Mouse (Mus musculus) MEL (cell line): ENCODE data around the gene Timp2. TPM values are rescaled to one million over a fixed set of nuclear protein-coding genes. Genes with fewer than 3 reads are reported as not detected.

Experiments
- DNase-seq: peaks from one replicate; pipeline ENCODE4 v3.0.0; 2011; ENCODE audit warnings: low read depth, low spot score
- H3K27ac ChIP-seq: 2 replicates; pipeline ENCODE4 v1.5.1; 2012; ENCODE audit warnings: low read depth, mild to moderate bottlenecking, control low read depth, low read length, moderate library complexity; ENCODE audit not compliant: control insufficient read depth
- H3K27me3 ChIP-seq, 2 experiments: fragments of 150-350 bp in 1 of 2; sonication (generic) in 1 of 2; 2 replicates each; pipeline ENCODE4 v1.6.1; 2012; ENCODE audit warnings: low read length in 2 of 2, mild to moderate bottlenecking in 2 of 2, improper control_type of control experiment in 1 of 2, moderate library complexity in 1 of 2; ENCODE audit not compliant: insufficient read depth in 2 of 2, control insufficient read depth in 1 of 2
- H3K36me3 ChIP-seq, 2 experiments: 2 replicates each; pipeline ENCODE4 v1.6.1; 2012 to 2014; ENCODE audit warnings: low read length in 2 of 2, improper control_type of control experiment in 1 of 2, inconsistent platforms in 1 of 2, mild to moderate bottlenecking in 1 of 2; ENCODE audit not compliant: insufficient read depth in 2 of 2, control insufficient read depth in 1 of 2
- H3K4me1 ChIP-seq, 2 experiments: fragments of 150-350 bp in 1 of 2; sonication (generic) in 1 of 2; 2 replicates each; pipeline ENCODE4 v1.6.1; 2012; ENCODE audit warnings: low read length in 2 of 2, improper control_type of control experiment in 1 of 2, mild to moderate bottlenecking in 1 of 2; ENCODE audit not compliant: insufficient read depth in 2 of 2, control insufficient read depth in 1 of 2
- H3K4me3 ChIP-seq, 2 experiments: fragments of 150-350 bp in 1 of 2; sonication (generic) in 1 of 2; 2 replicates each; pipeline ENCODE4 v1.5.1; 2012; ENCODE audit warnings: low read depth in 2 of 2, low read length in 2 of 2, mild to moderate bottlenecking in 2 of 2, moderate library complexity in 2 of 2, control low read depth in 1 of 2, improper control_type of control experiment in 1 of 2; ENCODE audit not compliant: control insufficient read depth in 1 of 2, insufficient read depth in 1 of 2
- H3K79me2 ChIP-seq: 2 replicates; pipeline ENCODE4 v1.6.1; 2012; ENCODE audit warnings: mild to moderate bottlenecking, low read length, moderate library complexity; ENCODE audit not compliant: control insufficient read depth, poor library complexity, insufficient read depth
- H3K9ac ChIP-seq: 2 replicates; pipeline ENCODE4 v1.6.1; 2012; ENCODE audit warnings: low read depth, mild to moderate bottlenecking, control low read depth, low read length, moderate library complexity; ENCODE audit not compliant: control insufficient read depth, poor library complexity, severe bottlenecking
- H3K9me3 ChIP-seq: fragments of 150-350 bp; sonication (generic); replicated peaks from 2 replicates; pipeline ENCODE4 v1.6.1; 2012; ENCODE audit warnings: mild to moderate bottlenecking, low read length, improper control_type of control experiment, moderate library complexity; ENCODE audit not compliant: insufficient read depth
- BHLHE40 ChIP-seq: IDR thresholded peaks from 2 replicates; pipeline ENCODE4 v1.6.1; 2012; ENCODE audit warnings: low read depth, mild to moderate bottlenecking, inconsistent platforms, low read length, improper control_type of control experiment, borderline replicate concordance
- CTCF ChIP-seq, 3 experiments: IDR thresholded peaks in 2 of 3; conservative IDR thresholded peaks in 1 of 3; 2 replicates each; pipeline ENCODE4 v1.5.1; 2011 to 2012; ENCODE audit warnings: low read length in 3 of 3, low read depth in 2 of 3, mild to moderate bottlenecking in 2 of 3, improper control_type of control experiment in 1 of 3, inconsistent platforms in 1 of 3, mixed read lengths in 1 of 3, moderate library complexity in 1 of 3; ENCODE audit not compliant: control insufficient read depth in 1 of 3, insufficient read depth in 1 of 3, poor library complexity in 1 of 3, severe bottlenecking in 1 of 3
- HCFC1 ChIP-seq: IDR thresholded peaks from 2 replicates; pipeline ENCODE4 v1.6.1; 2012; ENCODE audit warnings: low read depth, mild to moderate bottlenecking, inconsistent platforms, low read length, improper control_type of control experiment, moderate library complexity
- JUND ChIP-seq: IDR thresholded peaks from 2 replicates; pipeline ENCODE4 v1.6.1; 2011; ENCODE audit warnings: low read depth, mild to moderate bottlenecking, improper control_type of control experiment, low read length
- KAT2A ChIP-seq: conservative IDR thresholded peaks from 2 replicates; pipeline ENCODE4 v1.6.1; 2012; ENCODE audit warnings: low read depth, low read length, improper control_type of control experiment, inconsistent platforms
- MAFK ChIP-seq: IDR thresholded peaks from 2 replicates; pipeline ENCODE4 v1.6.1; 2011; ENCODE audit warnings: low read depth, mild to moderate bottlenecking, low read length, improper control_type of control experiment, borderline replicate concordance
- MAX ChIP-seq: IDR thresholded peaks from 2 replicates; pipeline ENCODE4 v1.6.1; 2011; ENCODE audit warnings: low read length, improper control_type of control experiment
- MAZ ChIP-seq: IDR thresholded peaks from 2 replicates; pipeline ENCODE4 v1.6.1; 2012; ENCODE audit warnings: low read depth, mild to moderate bottlenecking, inconsistent platforms, low read length, improper control_type of control experiment
- MXI1 ChIP-seq: IDR thresholded peaks from 2 replicates; pipeline ENCODE4 v1.6.1; 2011; ENCODE audit warnings: mild to moderate bottlenecking, low read depth, low read length, improper control_type of control experiment
- POLR2A ChIP-seq, 2 experiments: IDR thresholded peaks; 2 replicates each; pipeline ENCODE4 v1.6.1; 2011 to 2012; ENCODE audit warnings: low read length in 2 of 2, mild to moderate bottlenecking in 2 of 2, control low read depth in 1 of 2, improper control_type of control experiment in 1 of 2, low read depth in 1 of 2, moderate library complexity in 1 of 2; ENCODE audit not compliant: control insufficient read depth in 1 of 2, insufficient read depth in 1 of 2, poor library complexity in 1 of 2
- TBP ChIP-seq: IDR thresholded peaks from 2 replicates; pipeline ENCODE4 v1.8.0; 2011; ENCODE audit warnings: low read depth, low read length, improper control_type of control experiment
- UBTF ChIP-seq: IDR thresholded peaks from 2 replicates; pipeline ENCODE4 v1.6.1; 2012; ENCODE audit warnings: low read depth, mild to moderate bottlenecking, inconsistent platforms, low read length, improper control_type of control experiment, moderate library complexity, borderline replicate concordance; ENCODE audit not compliant: insufficient read depth
- ZMIZ1 ChIP-seq: IDR thresholded peaks from 2 replicates; pipeline ENCODE4 v1.6.1; 2012; ENCODE audit warnings: low read depth, mild to moderate bottlenecking, inconsistent platforms, low read length, improper control_type of control experiment, moderate library complexity
- ZNF384 ChIP-seq: IDR thresholded peaks from 2 replicates; pipeline ENCODE4 v1.6.1; 2012; ENCODE audit warnings: low read depth, mild to moderate bottlenecking, inconsistent platforms, low read length, improper control_type of control experiment
- polyA plus RNA-seq, 2 experiments: library from polyadenylated mRNA; stranded (reverse) in 1 of 2; unstranded in 1 of 2; fragments of >175 nt in 1 of 2; fragments of >200 nt in 1 of 2; gene quantifications; 2 replicates each; pipeline versions ENCODE4 v1.2.1 to v1.2.4; 2012; ENCODE audit warnings: low replicate concordance in 2 of 2, low read depth in 1 of 2; ENCODE audit not compliant: insufficient read length in 2 of 2, insufficient read depth in 1 of 2, missing spikeins in 1 of 2
- total RNA-seq: library from RNA; depleted of rRNA; stranded (reverse); fragments of 300-350 nt; gene quantifications from 2 replicates; pipeline ENCODE4 v1.2.3, GENCODE M21; 2012

Gene Timp2
- total and polyA plus RNA-seq, 3 experiments = not detected

DNA sequence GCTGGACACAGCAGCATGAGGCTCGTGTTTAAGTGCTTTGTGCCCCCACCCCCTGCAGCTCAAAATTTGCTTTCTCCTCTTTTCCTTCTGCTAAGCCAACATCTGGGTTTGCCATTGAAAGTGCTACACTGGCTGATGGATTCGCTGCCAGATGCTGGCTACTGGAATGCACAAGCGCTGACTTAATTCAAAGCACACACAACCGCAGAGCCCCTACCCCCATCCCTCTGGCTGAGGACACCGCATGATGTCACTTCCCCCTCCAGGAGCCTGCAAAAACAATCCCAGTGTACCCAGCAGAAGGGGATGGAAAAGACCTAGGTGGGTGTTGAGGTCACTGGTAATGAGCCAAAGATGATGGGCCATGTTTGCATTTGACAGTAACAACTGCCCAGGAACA is 31.0 kb downstream of the Timp2 start:
- no peaks in the 10 kb centered on the region for H3K36me3 ChIP-seq
- H3K27ac ChIP-seq = no peak overlapping the region
- H3K9ac ChIP-seq = no peak overlapping the region
- no peak for TF ChIP-seq JUND
- TF ChIP-seq ZNF384 = no peak
- TF ChIP-seq ZMIZ1 = no peak
- no peak for TF ChIP-seq POLR2A (IDR thresholded peaks at IDR 0.05; ENCODE audit: control insufficient read depth in 1 of 2, insufficient read depth in 1 of 2, low read depth in 1 of 2, low read length in 2 of 2, poor library complexity in 1 of 2)
- no peak for TF ChIP-seq BHLHE40
- no peak for TF ChIP-seq UBTF
- no peak for TF ChIP-seq MXI1
- TF ChIP-seq HCFC1 = no peak
- no peak overlapping the region for H3K4me3 ChIP-seq
- no peaks in the 10 kb centered on the region for H3K4me1 ChIP-seq
- H3K79me2 ChIP-seq = no peaks in the 10 kb centered on the region
- no peaks in the 10 kb centered on the region for H3K9me3 ChIP-seq
- peaks cover 13 to 18% of the 10 kb centered on the region in 2 experiments for H3K27me3 ChIP-seq
- no peak for DNase-seq

- Histone ChIP-seq H3K79me2 (no peaks in the 10 kb centered on the region), H3K27ac (no peak overlapping the region), H3K36me3 (no peaks in the 10 kb centered on the region), H3K9me3 (no peaks in the 10 kb centered on the region), H3K4me3 (no peak overlapping the region), H3K9ac (no peak overlapping the region), H3K4me1 (no peaks in the 10 kb centered on the region), H3K27me3 (peaks cover 13 to 18% of the 10 kb centered on the region in 2 experiments)
- no peak for DNase-seq
- no peak for TF ChIP-seq TBP
- no peak for TF ChIP-seq KAT2A
- TF ChIP-seq JUND = no peak
- no peak for TF ChIP-seq BHLHE40
Observed at GRCm38 (mm10) chr11:118323974-118324373, 31.6 kb downstream of the Timp2 start.

DNA sequence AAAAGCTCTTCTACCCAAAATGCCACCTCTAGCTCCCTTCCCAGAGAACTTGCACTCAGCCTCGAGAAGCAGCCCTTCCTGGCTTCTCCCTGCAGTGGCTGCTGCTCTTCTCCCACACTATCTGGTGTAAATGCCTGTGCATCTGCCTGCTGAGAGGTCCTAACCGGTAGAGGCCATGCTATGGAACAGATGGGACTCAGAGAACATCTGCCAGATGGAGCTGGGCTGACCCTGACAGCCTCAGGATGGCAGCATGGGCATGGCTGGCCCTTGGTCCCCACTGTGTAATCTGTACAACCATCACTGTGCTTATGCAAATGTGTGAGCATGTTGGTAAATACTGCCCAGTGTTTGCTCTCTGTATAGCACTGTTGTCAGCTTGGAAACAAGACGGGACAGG is 32.9 kb downstream of the Timp2 start:
- no peak for TF ChIP-seq MAZ
- no peak for TF ChIP-seq CTCF (IDR thresholded peaks at IDR 0.05 in 2 of 3, conservative IDR thresholded peaks at IDR 0.05 in 1 of 3; ENCODE audit: control insufficient read depth in 1 of 3, insufficient read depth in 1 of 3, low read depth in 2 of 3, low read length in 3 of 3, poor library complexity in 1 of 3, severe bottlenecking in 1 of 3)
- no peak for TF ChIP-seq KAT2A
- TF ChIP-seq MAFK = no peak
- no peak for TF ChIP-seq MAX
- no peaks in the 10 kb centered on the region for H3K79me2 ChIP-seq
- H3K27me3 ChIP-seq = peaks cover 13 to 18% of the 10 kb centered on the region in 2 experiments
- H3K27ac ChIP-seq = no peak overlapping the region
- no peaks in the 10 kb centered on the region for H3K36me3 ChIP-seq
- H3K9ac ChIP-seq = no peak overlapping the region
- H3K9me3 ChIP-seq = no peaks in the 10 kb centered on the region
- H3K4me1 ChIP-seq = no peaks in the 10 kb centered on the region
- DNase-seq = no peak
- no peak overlapping the region for H3K4me3 ChIP-seq
